Mouse (Mus musculus) neutrophil, adult 5-6 weeks (primary cell): ENCODE results near the gene Ccdc30. TPM values are rescaled to one million over a fixed set of nuclear protein-coding genes. Genes with fewer than 3 reads are reported as not detected.
A peak's percentile ranks its signal among the peaks of the same experiment; 100 is the strongest.
"Not testable (repeated sequence)": the region's sequence is repeated elsewhere in the genome, so short reads cannot be mapped to it uniquely, and the experiment has no call there.

Source experiments
- ATAC-seq: fragments of 151-379, 151-347 bp; 2 replicates; pipeline ENCODE4 v1.8.0; 2017; ENCODE audit warnings: mild to moderate bottlenecking, moderate TSS enrichment; ENCODE audit not compliant: insufficient number of reproducible peaks, poor library complexity, low FRiP score, severe bottlenecking; ENCODE audit errors: extremely low read depth
- total RNA-seq: library from RNA; stranded (forward); fragments of 200-1000 nt; gene quantifications from 2 replicates; pipeline ENCODE4 v1.2.3, GENCODE M21; 2017

Gene Ccdc30
- total RNA-seq, 1 experiment from 2014 or later = 0.93 TPM

DNA sequence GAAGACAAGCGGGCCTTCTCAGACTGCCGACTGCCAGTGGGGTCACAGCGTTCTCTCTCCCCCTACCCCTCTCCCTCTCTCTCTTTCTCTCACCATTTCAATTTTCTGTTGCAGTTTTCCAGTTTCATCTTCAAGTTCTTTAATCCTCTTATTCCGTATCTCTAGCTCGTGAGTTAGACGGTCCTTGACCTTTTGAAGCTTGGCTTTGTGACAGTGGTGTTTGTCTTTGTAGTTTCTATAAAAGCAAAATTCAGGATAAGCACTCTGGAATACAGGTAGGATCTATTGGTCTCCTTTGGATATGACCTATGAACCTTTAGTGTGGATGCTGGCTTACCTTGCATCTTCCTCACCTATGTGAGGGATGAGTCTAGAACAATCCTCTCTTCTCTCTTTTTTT, 81.8 kb downstream of the Ccdc30 start:
- no peak for ATAC-seq

- ATAC-seq = no peak
Observed at GRCm38 (mm10) chr4:119320896-119321550, 94.3 kb downstream of the Ccdc30 start.

- ATAC-seq = peak; percentile 96
Observed at GRCm38 (mm10) chr4:119320131-119320830, 95.0 kb downstream of the Ccdc30 start, which contains the start of gene Ppih. Gene Ppih (minus strand): TSS chr4:119320546.

DNA sequence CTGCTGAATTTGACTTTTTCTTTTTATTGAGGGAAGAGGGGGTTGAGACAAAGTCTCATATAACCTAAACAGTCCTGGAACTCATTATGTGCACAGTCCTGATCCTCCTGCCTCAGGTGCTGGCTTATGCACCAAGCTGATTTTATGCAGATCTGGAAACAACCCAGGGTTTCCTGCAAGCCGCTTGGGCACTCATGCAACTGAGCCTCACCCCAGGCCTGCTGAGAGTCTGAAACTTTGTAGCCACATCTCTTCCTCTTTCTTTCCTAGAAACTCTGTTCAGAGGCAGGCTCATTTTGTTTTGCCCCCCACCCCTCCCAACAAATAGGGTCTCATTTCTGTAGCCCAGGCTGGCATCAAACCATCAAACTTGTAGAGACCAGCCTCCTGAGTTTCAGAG, 101.6 kb downstream of the Ccdc30 start:
- no peak for ATAC-seq

GRCm38 (mm10) chr4:119305418-119305817, 109.9 kb downstream of the Ccdc30 start:
- no peak for ATAC-seq

GRCm38 (mm10) chr4:119303291-119303690, 112.0 kb downstream of the Ccdc30 start:
- no peak for ATAC-seq

DNA sequence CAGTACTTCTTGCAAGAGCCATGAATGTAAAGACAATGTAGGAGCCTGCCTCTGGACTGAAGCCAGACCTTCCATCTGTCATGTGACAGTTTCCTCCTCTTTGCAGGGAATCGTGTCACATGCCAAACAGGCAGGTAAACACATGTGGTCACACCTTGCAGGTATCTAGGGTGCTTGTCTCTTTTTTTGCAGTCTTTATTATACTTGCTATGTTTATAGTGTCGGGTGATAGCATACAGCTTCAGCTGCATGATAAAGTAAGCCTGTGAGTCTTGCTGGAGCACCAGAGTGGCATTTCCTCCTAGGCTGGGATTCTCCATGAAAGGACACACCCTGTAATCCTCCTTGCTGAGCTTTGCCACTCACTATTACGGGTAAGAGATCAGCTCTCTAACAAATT, 113.5 kb downstream of the Ccdc30 start:
- ATAC-seq = no peak

GRCm38 (mm10) chr4:119300761-119301160, 114.6 kb downstream of the Ccdc30 start:
- ATAC-seq = no peak

- no peak for ATAC-seq
Observed at GRCm38 (mm10) chr4:119297361-119297760, 118.0 kb downstream of the Ccdc30 start.

DNA sequence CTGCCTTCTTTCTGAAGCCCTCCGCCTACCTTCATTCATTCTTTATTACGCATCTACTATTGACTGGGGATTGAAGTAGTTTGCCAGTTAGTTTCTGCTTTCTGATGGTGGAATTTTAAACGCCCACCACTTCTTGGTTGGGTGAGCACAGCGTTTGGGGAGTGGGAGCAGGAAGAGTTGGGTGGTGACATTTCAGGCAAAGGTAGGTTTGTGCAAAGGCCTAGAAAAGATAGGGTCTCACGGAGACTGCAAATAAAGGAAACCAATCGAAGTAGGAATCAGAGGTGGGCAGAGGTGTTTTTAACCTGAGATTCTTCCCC, 120.2 kb downstream of the Ccdc30 start:
- no peak for ATAC-seq

GRCm38 (mm10) chr4:119294415-119295133, 120.7 kb downstream of the Ccdc30 start, which contains the start of gene Ybx1:
Gene Ybx1 (minus strand): TSS chr4:119294604.
- peak; percentile 99 for ATAC-seq

DNA sequence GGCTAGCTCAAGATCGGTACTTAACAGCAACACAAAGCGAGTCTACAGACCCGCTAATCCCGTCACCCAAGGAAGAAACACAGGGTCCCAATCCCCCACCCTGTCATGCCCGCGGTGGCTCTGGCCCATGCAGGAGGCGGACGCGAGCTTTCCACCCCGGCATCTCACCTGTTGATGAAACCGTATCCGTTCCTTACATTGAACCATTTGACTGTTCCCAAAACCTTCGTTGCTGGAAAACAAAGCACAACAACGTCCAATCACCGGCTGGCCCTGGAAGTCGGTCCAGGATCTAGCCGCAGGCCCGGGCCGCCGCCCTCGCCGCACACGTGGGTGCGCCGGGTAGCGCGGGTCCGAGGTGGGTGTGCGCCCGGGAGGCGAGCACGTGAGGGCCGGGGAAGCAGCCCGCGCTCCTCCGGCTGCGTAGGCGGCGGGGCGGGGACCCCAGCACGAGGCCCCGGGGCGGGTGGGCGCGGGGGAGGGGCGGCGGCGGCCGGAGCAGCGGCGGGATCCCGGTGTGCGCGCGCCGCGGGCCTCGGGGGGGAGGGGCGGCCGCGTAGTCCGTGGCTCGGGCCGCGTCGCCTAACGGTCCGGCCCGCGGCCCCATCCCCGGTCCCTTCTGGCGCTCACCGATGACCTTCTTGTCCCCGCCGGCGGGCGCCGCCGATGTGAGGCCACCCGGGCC, 121.6 kb downstream of the Ccdc30 start:
- ATAC-seq = no peak

DNA sequence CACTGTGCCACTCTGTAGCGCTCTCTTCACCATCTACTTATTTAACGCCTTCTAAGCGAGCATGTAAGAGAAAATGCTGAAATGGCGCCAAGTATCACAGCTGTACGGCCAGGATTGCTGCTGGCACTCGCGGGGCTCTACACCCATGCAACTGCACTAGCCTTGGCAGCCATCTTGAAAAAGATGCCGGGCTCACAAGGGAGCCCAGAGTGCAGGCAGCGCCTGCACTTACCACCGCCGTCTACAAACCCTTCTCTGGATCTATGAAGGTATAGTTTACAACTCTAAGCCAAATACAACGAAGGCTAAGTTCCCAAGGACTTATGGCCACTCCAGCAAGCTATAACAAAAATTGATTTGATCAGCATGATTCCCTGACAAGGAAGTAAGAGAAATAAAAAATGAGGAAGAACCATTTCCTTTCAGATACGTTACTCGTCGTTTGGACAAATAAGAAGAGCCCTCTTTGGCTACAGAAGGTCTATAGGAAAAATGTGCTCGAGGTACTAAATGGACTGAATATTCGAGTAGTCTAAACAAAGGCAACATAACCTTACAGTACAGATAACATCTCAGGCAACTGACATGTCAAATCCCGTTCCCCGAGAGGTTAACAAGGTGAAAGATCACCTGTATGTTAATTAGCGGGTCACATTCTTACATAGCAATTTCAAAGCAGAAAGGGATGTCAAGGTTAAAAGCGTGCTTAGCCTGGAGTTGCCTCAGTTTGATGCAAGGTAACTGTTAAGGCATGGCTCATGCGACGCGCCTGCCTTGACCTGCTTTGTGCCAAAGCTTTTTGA, 122.3 kb downstream of the Ccdc30 start:
- ATAC-seq = no peak

DNA sequence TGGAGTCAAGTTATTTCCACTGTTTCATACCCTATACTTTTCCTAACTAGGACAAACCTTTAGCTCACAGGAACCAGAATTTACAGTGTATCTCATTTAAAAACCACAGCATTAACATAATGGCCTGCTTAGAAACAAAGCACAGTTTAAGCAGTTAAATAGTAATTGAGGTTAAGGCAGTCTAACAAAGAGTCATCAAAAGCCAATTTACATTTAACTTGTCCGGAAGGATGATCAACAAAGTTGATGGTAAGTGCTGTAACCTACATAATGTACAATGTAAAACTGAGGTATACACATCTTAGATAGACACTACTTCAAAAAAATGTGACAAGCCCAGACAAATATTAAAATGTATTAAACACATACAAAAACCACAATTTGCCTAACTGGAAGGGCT, 123.4 kb downstream of the Ccdc30 start:
- no peak for ATAC-seq

- ATAC-seq = no peak
Observed at GRCm38 (mm10) chr4:119285336-119285735, 130.0 kb downstream of the Ccdc30 start.

DNA sequence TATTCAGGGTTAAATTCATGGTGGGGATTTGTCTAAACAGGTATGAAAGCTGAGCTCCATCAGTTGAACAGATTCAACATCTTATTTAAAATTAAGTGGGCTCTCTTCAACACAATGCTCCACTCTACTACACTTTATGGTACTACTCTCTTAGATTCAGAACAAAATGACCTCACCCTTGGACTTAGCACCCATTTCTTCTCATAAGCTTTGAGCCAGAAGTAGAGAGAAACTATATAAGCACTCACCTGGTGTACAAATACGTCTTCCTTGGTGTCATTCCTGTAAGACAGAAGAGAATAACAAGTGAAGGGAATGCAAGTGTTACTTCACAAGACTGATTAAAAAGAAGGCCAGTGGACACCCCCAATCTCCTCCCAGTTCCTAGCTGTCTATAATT, 130.5 kb downstream of the Ccdc30 start:
- no peak for ATAC-seq

DNA sequence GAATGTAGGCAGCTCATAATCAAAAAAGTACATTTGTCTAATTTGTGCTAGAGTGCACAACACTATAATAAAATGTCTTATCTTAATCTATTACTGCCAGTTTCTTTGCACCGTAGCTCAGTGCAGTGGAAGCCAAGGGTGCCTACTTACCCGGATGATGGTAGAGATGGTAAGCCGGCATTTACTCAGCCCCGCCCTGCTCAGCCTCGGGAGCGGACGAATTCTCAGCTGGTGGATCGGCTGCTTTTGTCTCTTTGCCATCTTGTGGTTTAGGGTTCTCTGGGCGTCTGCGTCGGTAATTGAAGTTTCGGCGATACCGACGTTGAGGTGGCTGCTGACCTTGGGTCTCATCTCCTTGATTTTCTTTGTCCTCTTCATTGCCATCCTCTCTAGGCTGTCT, 136.5 kb downstream of the Ccdc30 start:
- ATAC-seq = not testable (repeated sequence)

GRCm38 (mm10) chr4:119275726-119276125, 139.6 kb downstream of the Ccdc30 start:
- no peak for ATAC-seq

DNA sequence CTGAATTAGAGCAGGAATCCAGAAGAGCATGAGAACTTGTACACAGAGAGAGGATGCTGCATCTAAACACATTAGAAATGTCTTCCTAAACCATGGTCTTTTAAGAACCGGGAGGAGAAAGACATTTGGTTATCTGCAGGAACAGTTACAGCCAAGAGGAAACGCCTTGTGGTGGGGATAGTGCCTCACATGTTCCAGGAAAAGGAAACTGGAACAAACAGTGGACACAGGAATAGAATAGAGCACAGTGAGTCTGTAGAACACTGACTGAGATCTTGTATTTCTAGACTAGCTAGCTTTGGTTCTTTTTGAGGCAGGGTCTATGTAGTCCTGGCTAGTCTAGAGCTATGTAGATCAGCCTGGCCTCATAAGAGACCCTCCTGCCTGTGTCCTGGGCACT, 140.1 kb downstream of the Ccdc30 start:
- no peak for ATAC-seq
